Comparison of ENCODE assay signal across 14 mouse cellular contexts in the genomic region with DNA sequence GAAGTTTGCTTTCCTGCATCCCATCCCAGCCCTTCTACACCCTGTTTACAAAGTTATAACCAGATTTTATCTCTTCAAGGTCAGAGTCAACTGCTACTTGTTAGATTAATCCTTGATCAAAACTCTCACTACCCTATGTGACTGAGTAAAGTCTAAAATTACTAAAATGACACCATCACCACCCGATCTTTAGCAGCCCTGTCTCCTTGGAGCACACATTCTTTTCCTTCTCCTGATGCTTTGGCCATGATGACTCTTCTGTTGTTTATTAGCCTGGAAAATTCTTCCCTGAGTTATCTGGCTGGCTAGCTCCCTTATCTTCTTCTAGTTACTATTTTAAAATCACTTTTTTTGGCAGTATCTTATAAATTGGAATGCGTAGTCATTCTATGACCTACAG.
"Had no signal": no experiment of that assay in that cellular context is flagged by ENCODE, and none has a peak within 500 bp of the region (broad histone marks: within the 10 kb centered on the region; RNA-seq: fewer than 3 reads in every experiment).

No protein-coding gene starts in this region.

- H3K27ac ChIP-seq: layer of hippocampus, adult 2 months; limb, embryonic 13.5 days; liver, embryonic 14.5 days; midbrain, embryonic 12.5 days; neural tube, embryonic 13.5 days had no signal

- DNase-seq: kidney, postnatal 4 days; left cerebral cortex, postnatal 4 days; lung, adult 18-20 months; retina, postnatal 1 day; right cerebral cortex, postnatal 4 days; spleen, adult 18-20 months; thymus, adult 18-20 months; thymus, postnatal 14 days had no signal

- H3K9ac ChIP-seq: limb, embryonic 13.5 days; liver, embryonic 14.5 days; midbrain, embryonic 12.5 days; neural tube, embryonic 13.5 days had no signal

- H3K4me2 ChIP-seq: limb, embryonic 13.5 days; midbrain, embryonic 12.5 days; neural tube, embryonic 13.5 days had no signal

- H3K36me3 ChIP-seq: limb, embryonic 13.5 days; midbrain, embryonic 12.5 days; neural tube, embryonic 13.5 days had no signal

- H3K4me1 ChIP-seq: midbrain, embryonic 12.5 days had no signal

- H3K27me3 ChIP-seq: limb, embryonic 13.5 days; midbrain, embryonic 12.5 days; neural tube, embryonic 13.5 days had no signal

- ATAC-seq: midbrain, embryonic 16.5 days had no signal

- H3K9me3 ChIP-seq: limb, embryonic 13.5 days; midbrain, embryonic 12.5 days; neural tube, embryonic 13.5 days had no signal

- H3K4me3 ChIP-seq: layer of hippocampus, adult 2 months; limb, embryonic 13.5 days; midbrain, embryonic 12.5 days; neural tube, embryonic 13.5 days had no signal
